Mouse (Mus musculus) forebrain, postnatal 0 days (tissue): Measurements from ENCODE around the gene Frmd4a. TPM values are rescaled to one million over a fixed set of nuclear protein-coding genes. Genes with fewer than 3 reads are reported as not detected.
"Not testable (repeated sequence)": the region's sequence is repeated elsewhere in the genome, so short reads cannot be mapped to it uniquely, and the experiment has no call there.

ENCODE experiments used
- ATAC-seq: fragments of 200-750 bp; cut with Nextera tagmentation; 2 replicates; pipeline ENCODE4 v1.8.0; 2017; ENCODE audit warnings: mild to moderate bottlenecking, moderate library complexity
- DNase-seq: peaks from one replicate; pipeline ENCODE4 v3.0.0-alpha.2; 2015
- H3K27ac ChIP-seq: fragments of 300-500 bp; sonication (generic); 2 replicates; pipeline ENCODE4 v1.5.1; 2014; ENCODE audit warnings: low read depth, mild to moderate bottlenecking, antibody characterized with exemption, low read length, moderate library complexity, mixed read lengths
- H3K27me3 ChIP-seq: fragments of 300-500 bp; sonication (generic); 2 replicates; pipeline ENCODE4 v1.6.1; 2014; ENCODE audit warnings: mild to moderate bottlenecking, low read length, mixed read lengths; ENCODE audit not compliant: insufficient read depth
- H3K36me3 ChIP-seq: fragments of 300-500 bp; sonication (generic); 2 replicates; pipeline ENCODE4 v1.6.1; 2014; ENCODE audit warnings: mild to moderate bottlenecking, moderate library complexity; ENCODE audit not compliant: insufficient read depth
- H3K4me1 ChIP-seq: fragments of 300-500 bp; sonication (generic); 2 replicates; pipeline ENCODE4 v1.6.1; 2014; ENCODE audit warnings: antibody characterized with exemption; ENCODE audit not compliant: insufficient read depth
- H3K4me2 ChIP-seq: fragments of 300-500 bp; sonication (generic); 2 replicates; pipeline ENCODE4 v1.6.1; 2014; ENCODE audit warnings: low read depth, mild to moderate bottlenecking, moderate library complexity
- H3K4me3 ChIP-seq: fragments of 300-500 bp; sonication (generic); 2 replicates; pipeline ENCODE4 v1.5.1; 2014; ENCODE audit warnings: low read depth, low read length, mixed read lengths
- H3K9ac ChIP-seq: fragments of 300-500 bp; sonication (generic); 2 replicates; pipeline ENCODE4 v1.6.1; 2014; ENCODE audit warnings: mild to moderate bottlenecking
- H3K9me3 ChIP-seq: fragments of 300-500 bp; sonication (generic); 2 replicates; pipeline ENCODE4 v1.6.1; 2016; ENCODE audit warnings: low read length
- CTCF ChIP-seq: sonication (generic); IDR thresholded peaks from 2 replicates; pipeline ENCODE4 v1.5.1; 2016; ENCODE audit warnings: antibody characterized with exemption, control low read depth, low read depth
- WGBS: fragments of 180-500 bp; shearing (Covaris S2); extraction: QIAGEN DNeasy Blood & Tissue Kit; methylation state at CpG from one replicate; pipeline ENCODE4 v1.1.7; 2014; 5-methylcytosine and 5-hydroxymethylcytosine counted together
- polyA plus RNA-seq: library from polyadenylated mRNA; unstranded; fragments of >200 nt; fragmentation: Nextera tagmentation; extraction: Ambion mirVana; gene quantifications from 2 replicates; pipeline ENCODE4 v1.2.1, GENCODE M21; 2015
- total RNA-seq: library from RNA; depleted of rRNA; stranded (reverse); fragments of >200 nt; gene quantifications from 2 replicates; pipeline ENCODE4 v1.2.3, GENCODE M21; 2014

Frmd4a gene
- total and polyA plus RNA-seq, 2 experiments from 2014 or later, result 43.8 to 74.5 TPM

- no peak for TF ChIP-seq CTCF
- DNase-seq, result no peak
- Histone ChIP-seq H3K9me3 (no peaks in the 10 kb centered on the region), H3K27ac (no peak overlapping the region), H3K4me2 (no peak overlapping the region), H3K4me1 (peaks cover 12% of the 10 kb centered on the region; the same call in 1 of the 2 replicates), H3K9ac (no peak overlapping the region), H3K27me3 (no peaks in the 10 kb centered on the region), H3K4me3 (no peak overlapping the region), H3K36me3 (no peaks in the 10 kb centered on the region)
- ATAC-seq, result no peak
- WGBS, result 91% methylated on average over 5 of the region's 5 CpGs
Measured at GRCm38 (mm10) chr2:4254083-4254482, 236.6 kb downstream of the Frmd4a start.

- H3K27ac ChIP-seq, result no peak overlapping the region
- peaks cover 12% of the 10 kb centered on the region; the same call in 1 of the 2 replicates for H3K4me1 ChIP-seq
- WGBS, result 91% methylated on average over 2 of the region's 2 CpGs
- no peak for TF ChIP-seq CTCF
- DNase-seq, result no peak
- H3K4me2 ChIP-seq, result no peak overlapping the region
- ATAC-seq, result no peak
- H3K9me3 ChIP-seq, result no peaks in the 10 kb centered on the region
- no peak overlapping the region for H3K9ac ChIP-seq
- no peaks in the 10 kb centered on the region for H3K27me3 ChIP-seq
- no peaks in the 10 kb centered on the region for H3K36me3 ChIP-seq
- no peak overlapping the region for H3K4me3 ChIP-seq
Measured at GRCm38 (mm10) chr2:4256242-4256641, 238.7 kb downstream of the Frmd4a start.

- Histone ChIP-seq H3K4me1 (peaks cover 6% of the 10 kb centered on the region; the same call in 1 of the 2 replicates), H3K36me3 (no peaks in the 10 kb centered on the region), H3K27ac (no peak overlapping the region), H3K9ac (no peak overlapping the region), H3K9me3 (no peaks in the 10 kb centered on the region), H3K4me2 (no peak overlapping the region), H3K27me3 (no peaks in the 10 kb centered on the region), H3K4me3 (no peak overlapping the region)
- no peak for DNase-seq
- TF ChIP-seq CTCF, result no peak
- WGBS, result 62% methylated on average over 1 of the region's 1 CpGs
- peak; percentile 58; the same call in 1 of the 2 replicates for ATAC-seq
Measured at GRCm38 (mm10) chr2:4257604-4258003, 240.1 kb downstream of the Frmd4a start.

- not testable (repeated sequence) for H3K4me1 ChIP-seq, DNase-seq, H3K36me3 ChIP-seq, ATAC-seq, H3K9ac ChIP-seq, H3K4me3 ChIP-seq, H3K4me2 ChIP-seq, H3K27me3 ChIP-seq, H3K9me3 ChIP-seq, H3K27ac ChIP-seq
- WGBS, result 96% methylated on average over 12 of the region's 12 CpGs
Measured at GRCm38 (mm10) chr2:4258803-4259202, 241.3 kb downstream of the Frmd4a start.

- H3K4me2 ChIP-seq, result no peak overlapping the region
- DNase-seq, result no peak
- no peak overlapping the region for H3K4me3 ChIP-seq
- H3K27me3 ChIP-seq, result no peaks in the 10 kb centered on the region
- no peak overlapping the region for H3K27ac ChIP-seq
- H3K9ac ChIP-seq, result no peak overlapping the region
- H3K36me3 ChIP-seq, result no peaks in the 10 kb centered on the region
- H3K9me3 ChIP-seq, result no peaks in the 10 kb centered on the region
- no peaks in the 10 kb centered on the region for H3K4me1 ChIP-seq
- peak; percentile 53 for ATAC-seq
- TF ChIP-seq CTCF, result no peak
- WGBS, result 34% methylated on average over 10 of the region's 10 CpGs
Measured at GRCm38 (mm10) chr2:4260324-4261058, 243.0 kb downstream of the Frmd4a start.

- WGBS, result 84% methylated on average over 3 of the region's 3 CpGs
- no peaks in the 10 kb centered on the region for H3K36me3 ChIP-seq
- no peak overlapping the region for H3K27ac ChIP-seq
- H3K9me3 ChIP-seq, result no peaks in the 10 kb centered on the region
- H3K4me3 ChIP-seq, result no peak overlapping the region
- H3K4me1 ChIP-seq, result peaks cover 3% of the 10 kb centered on the region; the same call in 1 of the 2 replicates
- ATAC-seq (no peak), DNase-seq (no peak)
- no peak overlapping the region for H3K9ac ChIP-seq
- no peaks in the 10 kb centered on the region for H3K27me3 ChIP-seq
- TF ChIP-seq CTCF, result no peak
- H3K4me2 ChIP-seq, result no peak overlapping the region
Measured at GRCm38 (mm10) chr2:4262667-4263066, 245.2 kb downstream of the Frmd4a start.

- Histone ChIP-seq H3K36me3 (no peaks in the 10 kb centered on the region), H3K9me3 (no peaks in the 10 kb centered on the region), H3K4me3 (no peak overlapping the region), H3K4me1 (peaks cover 3% of the 10 kb centered on the region; the same call in 1 of the 2 replicates), H3K9ac (no peak overlapping the region), H3K27me3 (no peaks in the 10 kb centered on the region), H3K27ac (no peak overlapping the region), H3K4me2 (no peak overlapping the region)
- DNase-seq (peak; percentile 46), ATAC-seq (peak; percentile 58)
- 57% methylated on average over 7 of the region's 7 CpGs for WGBS
- no peak for TF ChIP-seq CTCF
Measured at GRCm38 (mm10) chr2:4267377-4267776, 249.9 kb downstream of the Frmd4a start.
